Mouse (Mus musculus): ENCODE results near the gene Exoc3l.

Exoc3l gene

GRCm38 (mm10) chr8:105313622-105314402, 17.9 kb upstream of the Exoc3l start:
- DNase-seq (ENCODE audit: low spot score), result no peak

GRCm38 (mm10) chr8:105312891-105313481, 17.1 kb upstream of the Exoc3l start:
- no peak for DNase-seq (ENCODE audit: low spot score)

- DNase-seq (ENCODE audit: low spot score), result no peak
Observed at GRCm38 (mm10) chr8:105311718-105312117, 15.8 kb upstream of the Exoc3l start.

GRCm38 (mm10) chr8:105310118-105310517, 14.2 kb upstream of the Exoc3l start:
- DNase-seq (ENCODE audit: low spot score), result no peak

- no peak for DNase-seq (ENCODE audit: low spot score)
Observed at GRCm38 (mm10) chr8:105309142-105309847, 13.4 kb upstream of the Exoc3l start.

- DNase-seq (ENCODE audit: low spot score), result no peak
Observed at GRCm38 (mm10) chr8:105308428-105308827, 12.5 kb upstream of the Exoc3l start.

GRCm38 (mm10) chr8:105307670-105308069, 11.8 kb upstream of the Exoc3l start:
- DNase-seq (ENCODE audit: low spot score), result no peak

- DNase-seq (ENCODE audit: low spot score), result no peak
Observed at GRCm38 (mm10) chr8:105306146-105306691, 10.3 kb upstream of the Exoc3l start.

- DNase-seq (ENCODE audit: low spot score), result peak; percentile 69
Observed at GRCm38 (mm10) chr8:105305211-105306145, 9.6 kb upstream of the Exoc3l start, which contains the start of gene Elmo3. Elmo3 (plus strand) TSS chr8:105305601.

GRCm38 (mm10) chr8:105304325-105305210, 8.7 kb upstream of the Exoc3l start:
- DNase-seq (ENCODE audit: low spot score), result no peak

GRCm38 (mm10) chr8:105303874-105304273, 8.0 kb upstream of the Exoc3l start:
- no peak for DNase-seq (ENCODE audit: low spot score)

- no peak for DNase-seq (ENCODE audit: low spot score)
Observed at GRCm38 (mm10) chr8:105303396-105303795, 7.5 kb upstream of the Exoc3l start.

- DNase-seq (ENCODE audit: low spot score), result no peak
Observed at GRCm38 (mm10) chr8:105299962-105300361, 4.1 kb upstream of the Exoc3l start.

GRCm38 (mm10) chr8:105298351-105299252, 2.7 kb upstream of the Exoc3l start:
- DNase-seq (ENCODE audit: low spot score), result no peak

- peak; percentile 86 for DNase-seq (ENCODE audit: low spot score)
Observed at GRCm38 (mm10) chr8:105297511-105298192, 1.8 kb upstream of the Exoc3l start, which contains the start of gene E2f4. E2f4 (plus strand) TSS chr8:105297663.

GRCm38 (mm10) chr8:105295256-105295655, 645 bp downstream of the Exoc3l start:
- DNase-seq (ENCODE audit: low spot score), result no peak

- no peak for DNase-seq (ENCODE audit: low spot score)
Observed at GRCm38 (mm10) chr8:105294776-105295175, 1.1 kb downstream of the Exoc3l start.

- DNase-seq (ENCODE audit: low spot score), result no peak
Observed at GRCm38 (mm10) chr8:105293405-105293804, 2.5 kb downstream of the Exoc3l start.

GRCm38 (mm10) chr8:105292471-105292870, 3.4 kb downstream of the Exoc3l start:
- DNase-seq (ENCODE audit: low spot score), result no peak

Measured in urinary bladder, postnatal 25 days (tissue).